Mouse (Mus musculus): ENCODE measurements around the gene Sox2. TPM values are rescaled to one million over a fixed set of nuclear protein-coding genes. Genes with fewer than 3 reads are reported as not detected.

Sox2 gene
- total RNA-seq, 2 experiments from 2014 or later: 47.2 to 53.7 TPM

GRCm38 (mm10) chr3:34658241-34658965 lies 8.2 kb downstream of the Sox2 start:
- no peak for DNase-seq (ENCODE audit: extremely low spot score in 1 of 2, low spot score in 1 of 2)

GRCm38 (mm10) chr3:34658966-34659535 lies 8.8 kb downstream of the Sox2 start:
- DNase-seq (ENCODE audit: extremely low spot score in 1 of 2, low spot score in 1 of 2): no peak

- no peak for DNase-seq (ENCODE audit: extremely low spot score in 1 of 2, low spot score in 1 of 2)
Observed at GRCm38 (mm10) chr3:34659861-34660260, 9.7 kb downstream of the Sox2 start.

GRCm38 (mm10) chr3:34660542-34661290 lies 10.5 kb downstream of the Sox2 start:
- DNase-seq (ENCODE audit: extremely low spot score in 1 of 2, low spot score in 1 of 2): no peak

GRCm38 (mm10) chr3:34661341-34662007 lies 11.3 kb downstream of the Sox2 start:
- no peak for DNase-seq (ENCODE audit: extremely low spot score in 1 of 2, low spot score in 1 of 2)

- no peak for DNase-seq (ENCODE audit: extremely low spot score in 1 of 2, low spot score in 1 of 2)
Observed at GRCm38 (mm10) chr3:34662008-34662711, 12.0 kb downstream of the Sox2 start.

- no peak for DNase-seq (ENCODE audit: extremely low spot score in 1 of 2, low spot score in 1 of 2)
Observed at GRCm38 (mm10) chr3:34662712-34663655, 12.8 kb downstream of the Sox2 start.

GRCm38 (mm10) chr3:34663701-34664635 lies 13.8 kb downstream of the Sox2 start:
- DNase-seq (ENCODE audit: extremely low spot score in 1 of 2, low spot score in 1 of 2): no peak

GRCm38 (mm10) chr3:34664636-34665531 lies 14.7 kb downstream of the Sox2 start:
- no peak for DNase-seq (ENCODE audit: extremely low spot score in 1 of 2, low spot score in 1 of 2)

- DNase-seq (ENCODE audit: extremely low spot score in 1 of 2, low spot score in 1 of 2): no peak
Observed at GRCm38 (mm10) chr3:34665751-34666665, 15.8 kb downstream of the Sox2 start.

GRCm38 (mm10) chr3:34667180-34667579 lies 17.0 kb downstream of the Sox2 start:
- no peak for DNase-seq (ENCODE audit: extremely low spot score in 1 of 2, low spot score in 1 of 2)

- no peak for DNase-seq (ENCODE audit: extremely low spot score in 1 of 2, low spot score in 1 of 2)
Observed at GRCm38 (mm10) chr3:34667881-34668817, 17.9 kb downstream of the Sox2 start.

GRCm38 (mm10) chr3:34671024-34671660 lies 20.9 kb downstream of the Sox2 start:
- peak in 1 of 2 experiments; percentile 7 for DNase-seq (ENCODE audit: extremely low spot score in 1 of 2, low spot score in 1 of 2)

- no peak for DNase-seq (ENCODE audit: extremely low spot score in 1 of 2, low spot score in 1 of 2)
Observed at GRCm38 (mm10) chr3:34678840-34679239, 28.6 kb downstream of the Sox2 start.

- DNase-seq (ENCODE audit: extremely low spot score in 1 of 2, low spot score in 1 of 2): no peak
Observed at GRCm38 (mm10) chr3:34679439-34679838, 29.2 kb downstream of the Sox2 start.
